Mouse (Mus musculus) heart, adult 2 months (tissue): ENCODE data around the gene 3110082I17Rik.

Experiments
- CTCF ChIP-seq: fragments of 200-600 bp; IDR thresholded peaks from 2 replicates; pipeline ENCODE4 v1.8.1; 2022; ENCODE audit warnings: antibody characterized with exemption, mild to moderate bottlenecking, moderate library complexity
- EP300 ChIP-seq: fragments of 200-500 bp; IDR thresholded peaks from 2 replicates; pipeline ENCODE4 v1.6.1; 2011; ENCODE audit warnings: low read depth, low read length, control low read depth; ENCODE audit not compliant: insufficient read depth
- POLR2A ChIP-seq: fragments of 200-500 bp; IDR thresholded peaks from 2 replicates; pipeline ENCODE4 v1.6.1; 2011; ENCODE audit warnings: mild to moderate bottlenecking, low read depth, low read length, control low read depth; ENCODE audit not compliant: insufficient read depth

DNA sequence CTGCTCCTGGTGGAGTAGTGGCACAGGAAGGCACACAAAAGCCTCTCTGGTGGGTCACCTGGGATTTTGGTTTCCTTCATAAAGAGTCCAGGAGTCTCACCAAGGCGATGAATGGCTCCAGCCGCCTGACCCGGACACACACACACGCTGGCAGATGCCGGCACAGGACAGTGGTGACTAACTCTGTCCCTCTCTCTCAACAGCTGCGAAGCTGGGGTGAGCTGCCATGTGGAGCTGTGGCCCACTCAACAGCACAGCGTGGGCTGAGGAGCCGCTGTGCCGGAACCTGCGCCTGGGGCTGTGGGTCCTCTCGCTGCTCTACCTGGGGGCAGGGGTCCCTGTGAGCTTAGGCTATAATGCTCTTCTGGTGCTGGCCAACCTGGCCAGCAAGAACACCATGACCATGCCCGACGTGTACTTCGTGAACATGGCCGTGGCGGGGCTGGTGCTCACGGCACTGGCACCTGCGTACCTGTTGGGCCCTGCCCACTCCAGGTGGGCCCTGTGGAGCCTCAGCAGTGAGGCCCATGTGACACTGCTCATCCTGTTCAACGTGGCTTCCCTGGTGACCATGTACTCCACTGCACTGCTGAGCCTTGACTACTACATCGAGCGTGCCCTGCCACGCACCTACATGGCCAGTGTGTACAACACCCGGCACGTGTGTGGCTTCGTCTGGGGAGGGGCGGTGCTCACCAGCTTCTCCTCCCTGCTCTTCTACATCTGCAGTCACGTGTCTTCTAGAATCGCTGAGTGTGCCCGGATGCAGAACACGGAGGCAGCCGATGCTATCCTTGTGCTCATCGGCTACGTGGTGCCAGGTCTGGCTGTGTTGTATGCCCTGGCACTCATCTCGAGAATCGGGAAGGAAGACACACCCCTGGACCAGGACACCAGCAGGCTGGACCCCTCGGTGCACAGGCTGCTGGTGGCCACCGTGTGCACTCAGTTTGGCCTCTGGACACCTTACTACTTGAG, 67.8 kb downstream of the 3110082I17Rik start:
- no peak for TF ChIP-seq CTCF
- no peak for TF ChIP-seq POLR2A
- no peak for TF ChIP-seq EP300
